Mouse (Mus musculus) intestine, embryonic 14.5 days (tissue): Measurements from ENCODE around the gene Cramp1l. TPM values are rescaled to one million over a fixed set of nuclear protein-coding genes. Genes with fewer than 3 reads are reported as not detected.

ENCODE experiments used
- ATAC-seq: fragments of 200-750 bp; cut with Nextera tagmentation; replicated peaks from 2 replicates; pipeline ENCODE4 v1.8.0; 2017; ENCODE audit warnings: low read depth, moderate number of reproducible peaks, moderate TSS enrichment, moderate library complexity; ENCODE audit not compliant: low FRiP score, low TSS enrichment
- DNase-seq: peaks from one replicate; pipeline ENCODE4 v3.0.0-alpha.2; 2018; ENCODE audit warnings: low spot score
- H3K27ac ChIP-seq: fragments of 300-500 bp; sonication (generic); 2 replicates; pipeline ENCODE4 v1.5.1; 2014; ENCODE audit warnings: low read depth, mild to moderate bottlenecking, control low read depth
- H3K27me3 ChIP-seq: fragments of 300-500 bp; sonication (generic); replicated peaks from 2 replicates; pipeline ENCODE4 v1.6.1; 2014; ENCODE audit warnings: low read length, control low read depth; ENCODE audit not compliant: control insufficient read depth, insufficient read depth
- H3K36me3 ChIP-seq: fragments of 300-500 bp; sonication (generic); 2 replicates; pipeline ENCODE4 v1.6.1; 2014; ENCODE audit warnings: low read length, control low read depth; ENCODE audit not compliant: control insufficient read depth, insufficient read depth
- H3K4me1 ChIP-seq: fragments of 300-500 bp; sonication (generic); replicated peaks from 2 replicates; pipeline ENCODE4 v1.6.1; 2014; ENCODE audit warnings: low read length, control low read depth, mixed read lengths; ENCODE audit not compliant: control insufficient read depth, insufficient read depth
- H3K4me2 ChIP-seq: fragments of 300-500 bp; sonication (generic); 2 replicates; pipeline ENCODE4 v1.6.1; 2014; ENCODE audit warnings: low read length
- H3K4me3 ChIP-seq: fragments of 300-500 bp; sonication (generic); 2 replicates; pipeline ENCODE4 v1.5.1; 2014; ENCODE audit warnings: low read depth, low read length, control low read depth, mixed read lengths
- H3K9ac ChIP-seq: fragments of 300-500 bp; sonication (generic); 2 replicates; pipeline ENCODE4 v1.6.1; 2014; ENCODE audit warnings: mild to moderate bottlenecking, low read length
- H3K9me3 ChIP-seq: fragments of 300-500 bp; sonication (generic); 2 replicates; pipeline ENCODE4 v1.6.1; 2016; ENCODE audit warnings: low read length, control low read depth; ENCODE audit not compliant: control insufficient read depth
- WGBS: fragments of 180-500 bp; shearing (Covaris S2); extraction: QIAGEN DNeasy Blood & Tissue Kit; methylation state at CpG from one replicate; pipeline ENCODE4 v1.1.7; 2014; 5-methylcytosine and 5-hydroxymethylcytosine counted together
- polyA plus RNA-seq: library from polyadenylated mRNA; unstranded; fragments of >200 nt; fragmentation: Nextera tagmentation; extraction: Ambion mirVana; gene quantifications from 2 replicates; pipeline ENCODE4 v1.2.1, GENCODE M21; 2014

Gene Cramp1l
- polyA plus RNA-seq = 7.1 and 8.8 TPM in 2 replicates

GRCm38 (mm10) chr17:25015655-25016291, at the start of gene Cramp1l, which contains the start of gene Ift140:
Cramp1l (minus strand) TSS chr17:25015788.
Ift140 (plus strand) TSS chr17:25016085.
- Histone ChIP-seq H3K9me3 (no peaks in the 10 kb centered on the region), H3K4me3 (peak within 1 kb of the TSS; percentile 100), H3K27me3 (no peaks in the 10 kb centered on the region), H3K4me2 (peak within 1 kb of the TSS; percentile 81), H3K27ac (peak within 1 kb of the TSS; percentile 84), H3K36me3 (peaks cover 24% of the 10 kb centered on the region), H3K4me1 (peaks cover 14% of the 10 kb centered on the region), H3K9ac (peak within 1 kb of the TSS; percentile 95)
- DNase-seq = peak; percentile 96
- peak; percentile 96 for ATAC-seq
- under 1% methylated on average over 62 of the region's 62 CpGs for WGBS

- no peaks in the 10 kb centered on the region for H3K27me3 ChIP-seq
- no peaks in the 10 kb centered on the region for H3K4me1 ChIP-seq
- peaks cover 43% of the 10 kb centered on the region for H3K36me3 ChIP-seq
- H3K9ac ChIP-seq = no peak overlapping the region
- no peak overlapping the region for H3K27ac ChIP-seq
- WGBS = 83% methylated on average over 3 of the region's 3 CpGs
- H3K9me3 ChIP-seq = no peaks in the 10 kb centered on the region
- H3K4me2 ChIP-seq = no peak overlapping the region
- no peak overlapping the region for H3K4me3 ChIP-seq
- ATAC-seq (no peak), DNase-seq (no peak)
Observed at GRCm38 (mm10) chr17:25065189-25065588, 49.6 kb upstream of the Cramp1l start.

- DNase-seq (no peak), ATAC-seq (no peak)
- Histone ChIP-seq H3K4me3 (no peak overlapping the region), H3K9ac (no peak overlapping the region), H3K4me2 (no peak overlapping the region), H3K4me1 (no peaks in the 10 kb centered on the region), H3K36me3 (peaks cover 44% of the 10 kb centered on the region), H3K27ac (no peak overlapping the region), H3K9me3 (no peaks in the 10 kb centered on the region), H3K27me3 (no peaks in the 10 kb centered on the region)
- 67% methylated on average over 9 of the region's 9 CpGs for WGBS
Observed at GRCm38 (mm10) chr17:25064351-25064750, 48.8 kb upstream of the Cramp1l start.

GRCm38 (mm10) chr17:25063872-25064271, 48.3 kb upstream of the Cramp1l start:
- H3K36me3 ChIP-seq = peaks cover 42% of the 10 kb centered on the region
- no peak overlapping the region for H3K9ac ChIP-seq
- DNase-seq = no peak
- H3K27ac ChIP-seq = no peak overlapping the region
- WGBS = 84% methylated on average over 12 of the region's 12 CpGs
- H3K9me3 ChIP-seq = no peaks in the 10 kb centered on the region
- no peak overlapping the region for H3K4me2 ChIP-seq
- no peaks in the 10 kb centered on the region for H3K4me1 ChIP-seq
- H3K4me3 ChIP-seq = no peak overlapping the region
- ATAC-seq = no peak
- H3K27me3 ChIP-seq = no peaks in the 10 kb centered on the region

GRCm38 (mm10) chr17:25063261-25063660, 47.7 kb upstream of the Cramp1l start:
- H3K27me3 ChIP-seq = no peaks in the 10 kb centered on the region
- H3K4me2 ChIP-seq = no peak overlapping the region
- no peak for DNase-seq
- 89% methylated on average over 4 of the region's 4 CpGs for WGBS
- peaks cover 43% of the 10 kb centered on the region for H3K36me3 ChIP-seq
- H3K4me3 ChIP-seq = no peak overlapping the region
- no peak for ATAC-seq
- H3K9ac ChIP-seq = no peak overlapping the region
- no peaks in the 10 kb centered on the region for H3K4me1 ChIP-seq
- no peaks in the 10 kb centered on the region for H3K9me3 ChIP-seq
- no peak overlapping the region for H3K27ac ChIP-seq

GRCm38 (mm10) chr17:25057041-25057440, 41.5 kb upstream of the Cramp1l start:
- DNase-seq (no peak), ATAC-seq (no peak)
- Histone ChIP-seq H3K4me2 (no peak overlapping the region), H3K36me3 (peaks cover 79% of the 10 kb centered on the region), H3K4me3 (no peak overlapping the region), H3K9me3 (no peaks in the 10 kb centered on the region), H3K27ac (no peak overlapping the region), H3K4me1 (no peaks in the 10 kb centered on the region), H3K27me3 (no peaks in the 10 kb centered on the region), H3K9ac (no peak overlapping the region)
- WGBS = 79% methylated on average over 6 of the region's 6 CpGs

- H3K9ac ChIP-seq = no peak overlapping the region
- H3K4me2 ChIP-seq = no peak overlapping the region
- H3K9me3 ChIP-seq = no peaks in the 10 kb centered on the region
- WGBS = 84% methylated on average over 9 of the region's 9 CpGs
- H3K27ac ChIP-seq = no peak overlapping the region
- H3K4me1 ChIP-seq = no peaks in the 10 kb centered on the region
- ATAC-seq (no peak), DNase-seq (no peak)
- H3K36me3 ChIP-seq = peaks cover 76% of the 10 kb centered on the region
- no peak overlapping the region for H3K4me3 ChIP-seq
- no peaks in the 10 kb centered on the region for H3K27me3 ChIP-seq
Observed at GRCm38 (mm10) chr17:25053274-25053673, 37.7 kb upstream of the Cramp1l start.

- 88% methylated on average over 5 of the region's 6 CpGs for WGBS
- ATAC-seq (no peak), DNase-seq (no peak)
- Histone ChIP-seq H3K27me3 (no peaks in the 10 kb centered on the region), H3K9me3 (no peaks in the 10 kb centered on the region), H3K4me1 (no peaks in the 10 kb centered on the region), H3K4me3 (no peak overlapping the region), H3K4me2 (no peak overlapping the region), H3K27ac (no peak overlapping the region), H3K9ac (no peak overlapping the region), H3K36me3 (peaks cover 40% of the 10 kb centered on the region)
Observed at GRCm38 (mm10) chr17:25047143-25047542, 31.6 kb upstream of the Cramp1l start.

GRCm38 (mm10) chr17:25045281-25045680, 29.7 kb upstream of the Cramp1l start:
- H3K9ac ChIP-seq = no peak overlapping the region
- peaks cover 32% of the 10 kb centered on the region for H3K36me3 ChIP-seq
- no peak overlapping the region for H3K27ac ChIP-seq
- H3K9me3 ChIP-seq = no peaks in the 10 kb centered on the region
- no peaks in the 10 kb centered on the region for H3K27me3 ChIP-seq
- 91% methylated on average over 4 of the region's 4 CpGs for WGBS
- DNase-seq = no peak
- H3K4me2 ChIP-seq = no peak overlapping the region
- no peaks in the 10 kb centered on the region for H3K4me1 ChIP-seq
- no peak for ATAC-seq
- H3K4me3 ChIP-seq = no peak overlapping the region
